Mouse (Mus musculus) cerebellum, adult 18-20 months (tissue): ENCODE data around the gene Gm45713.
"Not testable (repeated sequence)": the region's sequence is repeated elsewhere in the genome, so short reads cannot be mapped to it uniquely, and the experiment has no call there.

Source experiments
- DNase-seq, 2 experiments: peaks; one replicate each; pipeline ENCODE4 v3.0.0; 2021

Gm45713 gene

GRCm38 (mm10) chr7:45139904-45140723 lies 4.1 kb upstream of the Gm45713 start:
- DNase-seq: no peak

GRCm38 (mm10) chr7:45138403-45138802 lies 2.4 kb upstream of the Gm45713 start:
- no peak for DNase-seq

- DNase-seq: no peak
Measured at GRCm38 (mm10) chr7:45137171-45138006, 1.4 kb upstream of the Gm45713 start.

GRCm38 (mm10) chr7:45135370-45135769 lies 661 bp downstream of the Gm45713 start:
- no peak for DNase-seq

DNA sequence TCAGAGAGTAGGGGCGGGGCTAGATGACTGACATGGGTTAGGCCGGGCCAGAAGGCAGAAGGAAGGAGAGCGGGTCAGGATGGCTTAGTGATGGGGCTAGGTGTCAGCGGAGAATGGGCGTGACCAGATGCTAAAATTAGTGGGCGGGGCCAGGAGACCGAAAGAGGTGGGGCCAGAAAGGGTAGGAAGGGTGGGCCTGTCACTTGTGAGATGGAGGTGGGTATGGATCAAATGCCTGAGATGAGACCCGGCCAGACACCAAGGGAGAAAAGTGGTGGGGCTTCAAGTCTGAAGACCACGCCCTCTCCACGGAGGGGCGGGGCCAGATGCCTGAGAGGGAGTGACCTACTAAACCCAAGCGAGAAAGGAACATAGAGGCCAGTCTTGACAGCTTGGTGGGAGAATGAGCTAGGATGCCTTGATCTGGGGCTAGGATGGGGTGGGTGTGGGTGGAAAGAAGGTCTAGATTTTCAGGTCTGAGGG lies 1.4 kb downstream of the Gm45713 start:
- DNase-seq: no peak

GRCm38 (mm10) chr7:45133446-45134159 lies 2.4 kb downstream of the Gm45713 start:
- DNase-seq: no peak

- no peak for DNase-seq
Measured at GRCm38 (mm10) chr7:45131850-45132249, 4.2 kb downstream of the Gm45713 start.

DNA sequence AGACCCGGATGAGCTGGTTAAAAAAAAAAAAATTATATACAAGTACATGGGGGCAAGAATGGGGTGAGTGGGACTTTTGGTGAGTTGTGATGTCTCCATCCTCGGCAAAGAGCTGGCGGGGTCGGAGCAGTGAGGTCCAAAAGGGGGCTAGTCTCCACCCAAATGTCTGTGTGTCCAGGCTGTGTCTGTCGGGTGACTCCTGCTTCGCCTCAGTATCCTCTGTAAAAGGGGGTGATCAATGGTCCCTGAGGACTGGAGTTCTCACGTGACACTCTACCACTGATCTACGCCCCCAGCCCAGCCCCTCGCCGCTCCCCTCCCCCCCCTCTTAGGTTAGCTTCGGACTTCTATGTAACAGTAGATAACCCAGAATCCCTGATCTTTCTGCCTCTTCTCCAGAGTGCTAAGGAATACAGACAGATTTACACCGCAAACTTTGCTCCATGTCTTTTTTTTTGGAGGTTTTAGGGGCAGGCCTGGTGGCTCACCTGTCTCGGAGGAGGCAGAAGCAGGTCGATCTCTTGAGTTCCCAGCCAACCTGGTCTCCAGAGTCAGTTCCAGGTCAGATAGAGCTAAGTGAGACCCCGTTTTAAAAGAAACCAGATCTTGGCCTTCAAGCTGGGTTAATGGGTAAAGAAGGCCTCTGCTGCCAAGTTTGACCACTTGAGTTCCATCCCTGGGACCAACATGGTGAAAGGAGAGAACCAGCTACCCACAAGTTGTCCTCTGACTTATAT lies 6.1 kb downstream of the Gm45713 start:
- no peak for DNase-seq

- no peak for DNase-seq
Measured at GRCm38 (mm10) chr7:45129318-45129717, 6.7 kb downstream of the Gm45713 start.

DNA sequence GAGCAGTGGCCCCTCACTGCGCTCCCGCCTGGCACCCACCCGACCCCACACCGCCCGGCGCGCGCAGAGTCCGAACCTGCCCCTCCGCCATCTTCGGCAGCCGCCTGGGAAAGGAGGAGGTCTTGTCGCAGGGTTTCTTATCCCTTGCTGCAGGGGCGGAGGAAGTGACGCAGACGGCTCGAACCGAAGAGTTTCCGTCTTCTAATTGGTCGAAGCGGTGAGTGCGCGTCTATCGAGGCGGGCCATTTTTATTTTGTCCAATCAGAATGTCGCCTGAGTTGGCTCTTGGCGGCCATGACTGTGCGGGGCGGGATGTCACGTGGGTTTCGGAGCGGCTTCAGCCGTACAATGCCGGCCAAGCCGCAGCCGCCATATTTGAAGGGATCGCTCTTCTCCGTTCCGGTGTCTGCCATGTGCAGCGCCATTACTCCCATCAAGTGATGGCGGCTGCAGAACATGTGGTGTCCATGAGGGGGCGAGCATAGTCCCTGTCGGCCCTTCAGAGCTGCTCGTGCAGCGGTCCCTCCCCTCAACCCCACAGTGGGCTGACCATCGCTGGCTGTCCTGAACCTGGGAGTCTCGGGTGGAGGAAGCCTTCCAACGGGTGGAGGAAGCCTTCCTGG lies 7.3 kb downstream of the Gm45713 start, which contains the start of gene Rpl13a:
Gene Rpl13a, minus strand, starts transcription at position 138 of the 623 bp plus-strand sequence.
- DNase-seq: peak; percentile 98 to 99

- DNase-seq: no peak
Measured at GRCm38 (mm10) chr7:45127700-45128224, 8.3 kb downstream of the Gm45713 start.

DNA sequence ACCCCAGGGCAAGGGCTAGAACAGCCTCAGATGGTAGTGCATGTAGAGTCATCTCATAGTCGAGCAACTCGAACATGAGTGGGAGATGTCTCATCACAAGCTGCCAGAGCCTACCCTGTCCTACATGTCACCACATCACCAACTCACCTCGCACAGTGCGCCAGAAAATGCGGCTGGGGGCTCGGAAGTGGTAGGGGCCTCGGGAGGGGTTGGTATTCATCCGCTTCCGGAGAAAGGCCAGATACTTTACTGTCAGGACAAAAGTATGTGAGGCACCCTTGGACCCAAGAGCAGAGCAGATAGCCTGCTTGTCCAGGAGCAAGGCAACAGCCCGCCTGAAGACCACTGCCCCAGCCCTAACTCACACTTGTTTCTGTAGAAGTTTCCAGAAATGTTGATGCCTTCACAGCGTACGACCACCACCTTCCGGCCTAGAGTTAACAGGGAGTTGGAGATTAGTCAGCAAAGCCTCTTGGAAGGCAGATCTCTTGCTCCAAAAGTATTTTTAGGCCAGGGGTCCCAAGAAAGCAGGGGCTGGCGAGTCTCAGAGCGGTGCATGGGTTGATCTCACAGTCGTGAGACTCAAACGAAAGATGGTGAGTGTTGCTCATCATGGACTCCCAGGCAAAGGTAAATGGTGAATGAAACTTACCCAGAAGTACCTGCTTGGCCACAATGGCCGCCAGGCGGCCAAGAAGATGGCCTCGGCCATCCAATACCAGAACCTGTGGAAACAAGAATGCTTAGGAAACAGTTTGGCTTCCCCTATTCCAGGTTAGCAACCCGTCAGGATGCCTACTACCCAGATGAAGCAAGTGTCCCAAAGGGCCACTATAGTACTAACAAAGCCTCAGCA lies 9.0 kb downstream of the Gm45713 start:
- DNase-seq: no peak

DNA sequence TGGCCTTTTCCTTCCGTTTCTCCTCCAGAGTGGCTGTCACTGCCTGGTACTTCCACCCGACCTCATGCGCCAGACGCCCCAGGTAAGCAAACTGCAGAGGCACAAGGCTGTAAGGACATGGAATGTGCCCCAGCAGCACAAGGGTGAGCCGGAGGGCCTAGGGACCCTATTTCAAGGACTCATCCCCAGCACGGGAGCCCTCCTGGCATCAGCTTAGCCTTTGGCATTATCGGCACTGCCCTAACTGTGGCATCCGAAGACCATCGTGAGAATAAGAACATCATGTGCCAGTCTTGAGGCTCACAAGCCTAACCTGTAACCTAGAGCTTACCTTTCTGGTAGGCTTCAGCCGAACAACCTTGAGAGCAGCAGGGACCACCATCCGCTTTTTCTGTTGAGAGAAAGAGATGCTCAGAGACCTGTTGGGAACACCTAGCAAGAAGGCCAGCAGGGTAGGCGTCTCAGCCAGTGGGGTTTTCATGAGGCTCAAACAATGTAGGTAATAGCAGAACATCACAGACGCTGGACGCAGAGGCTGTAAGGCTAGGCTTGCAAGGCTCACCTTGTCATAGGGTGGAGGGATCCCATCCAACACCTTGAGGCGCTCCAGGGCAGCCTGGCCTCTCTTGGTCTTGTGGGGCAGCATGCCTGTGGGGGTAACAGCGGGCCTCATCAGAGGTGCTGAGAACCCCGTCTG lies 9.7 kb downstream of the Gm45713 start:
- no peak for DNase-seq

DNA sequence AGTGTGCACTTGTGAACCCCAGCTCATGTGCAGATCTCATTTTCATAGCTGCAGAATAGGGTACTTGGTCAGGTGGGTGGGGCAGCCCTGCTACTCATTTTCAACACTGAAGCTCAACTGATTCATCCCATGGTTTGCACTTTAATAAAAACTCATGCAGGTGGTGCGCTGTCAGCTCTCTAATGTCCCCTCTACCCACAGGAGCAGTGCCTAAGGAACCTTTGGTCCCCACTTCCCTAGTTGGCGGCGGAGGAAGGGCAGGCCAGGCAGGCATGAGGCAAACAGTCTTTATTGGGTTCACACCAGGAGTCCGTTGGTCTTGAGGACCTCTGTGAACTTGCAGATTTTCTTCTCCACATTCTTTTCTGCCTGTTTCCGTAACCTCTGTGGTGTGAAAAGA lies 10.4 kb downstream of the Gm45713 start:
- not testable (repeated sequence) for DNase-seq

GRCm38 (mm10) chr7:45125144-45125600 lies 10.9 kb downstream of the Gm45713 start:
- DNase-seq: no peak

DNA sequence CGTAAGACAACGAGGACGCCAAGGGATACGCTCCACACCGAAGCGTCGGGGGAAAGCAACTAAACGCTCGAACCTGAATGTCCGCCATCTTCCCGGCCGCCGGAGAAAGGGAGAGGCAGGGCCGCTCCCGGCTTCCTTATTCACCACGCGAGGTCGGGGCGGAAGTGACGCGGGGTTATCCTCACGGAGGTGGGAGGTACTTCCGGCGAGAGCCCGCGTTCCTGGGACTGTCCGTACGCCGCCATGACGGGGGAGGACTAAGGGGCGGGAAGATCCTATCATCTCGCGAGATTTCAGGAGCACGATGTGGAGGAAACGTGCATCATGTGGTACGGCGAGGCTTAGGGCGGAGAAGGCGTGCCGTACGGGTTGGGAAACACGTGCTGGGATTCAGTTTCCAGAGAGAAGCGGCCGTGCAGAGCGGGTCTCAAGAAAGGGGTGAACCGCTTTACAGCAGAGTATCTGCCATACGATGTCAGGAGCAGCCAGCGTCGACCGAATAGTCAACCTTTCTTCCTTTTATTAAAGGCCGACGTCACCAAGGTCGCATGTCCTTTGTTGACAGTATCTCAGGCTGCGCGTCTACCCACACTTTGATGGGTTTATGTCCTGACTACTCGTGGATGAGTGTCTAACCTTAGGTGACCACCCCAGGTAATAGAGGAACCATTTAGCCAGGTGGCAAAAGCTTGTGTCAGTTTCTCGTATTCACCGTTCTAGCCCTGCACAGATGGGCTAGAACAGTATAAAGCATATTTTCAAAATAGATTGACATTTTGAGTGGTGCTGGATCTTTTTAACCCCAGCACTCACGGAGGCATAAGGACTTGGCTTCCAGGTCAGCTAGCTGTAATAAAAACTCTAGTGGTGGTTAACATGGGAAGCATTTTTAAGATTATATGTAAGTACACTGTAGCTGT lies 11.5 kb downstream of the Gm45713 start, which contains the start of gene Rps11:
Gene Rps11, minus strand, starts transcription at position 216 of the 920 bp plus-strand sequence.
- DNase-seq: peak; percentile 98 to 99

DNA sequence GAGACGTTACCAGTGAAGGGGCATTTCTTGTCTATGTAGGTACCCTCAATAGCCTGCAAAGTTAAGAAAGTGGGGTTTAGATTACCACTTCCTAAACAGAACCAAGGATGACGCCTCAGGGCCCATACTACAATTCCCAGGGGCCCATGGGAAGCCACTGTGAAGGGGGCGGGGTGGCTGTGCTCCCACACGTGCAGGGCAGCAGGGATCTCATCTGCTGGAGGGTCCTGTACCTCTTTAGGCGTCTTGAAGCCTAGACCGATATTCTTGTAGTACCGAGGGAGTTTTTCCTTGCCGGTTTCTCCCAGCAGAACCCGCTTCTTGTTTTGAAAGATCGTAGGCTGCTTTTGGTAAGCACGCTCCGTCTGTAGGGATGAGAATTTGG lies 12.9 kb downstream of the Gm45713 start:
- DNase-seq: no peak

DNA sequence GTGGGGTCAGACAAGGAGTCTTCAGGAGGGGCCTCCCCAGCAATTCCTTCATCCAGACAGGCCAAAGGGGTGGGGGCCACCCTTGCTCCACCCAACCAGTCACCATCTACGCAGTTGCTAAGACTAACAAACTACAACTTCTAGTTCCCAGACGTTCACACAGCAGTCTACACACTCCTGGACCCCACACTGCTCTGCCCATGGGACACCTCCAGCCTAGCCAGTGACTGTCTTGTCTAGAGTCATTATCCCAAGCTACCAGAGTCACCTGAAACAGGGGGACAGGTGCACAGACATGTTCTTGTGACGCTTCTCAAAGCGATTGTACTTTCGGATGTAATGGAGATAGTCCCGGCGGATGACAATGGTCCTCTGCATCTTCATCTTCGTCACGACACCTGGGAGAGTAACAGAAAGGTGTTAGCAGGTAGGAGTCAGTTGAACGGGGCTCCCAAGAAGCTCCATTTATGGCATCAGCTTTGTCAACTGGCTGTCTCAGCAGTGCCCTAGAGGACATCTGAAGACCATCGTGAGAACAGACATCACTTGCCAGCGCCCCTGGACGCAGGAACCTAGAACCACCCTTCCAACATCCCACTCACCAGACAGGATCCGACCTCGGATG lies 13.4 kb downstream of the Gm45713 start:
- no peak for DNase-seq
